Mouse (Mus musculus) heart, embryonic 13.5 days (tissue): Measurements from ENCODE around the gene Lrp5. TPM values are rescaled to one million over a fixed set of nuclear protein-coding genes. Genes with fewer than 3 reads are reported as not detected.

ENCODE experiments used
- polyA plus RNA-seq: library from polyadenylated mRNA; unstranded; fragments of >200 nt; fragmentation: Nextera tagmentation; extraction: Ambion mirVana; gene quantifications from 2 replicates; pipeline ENCODE4 v1.2.1, GENCODE M21; 2015

Gene Lrp5
- polyA plus RNA-seq, 1 experiment from 2014 or later = 3.3 TPM

Other genes with a start within 250 kb of the Lrp5 start
- gene Ppp6r3, start 110.8 kb downstream of the Lrp5 start, polyA plus RNA-seq = 42.0 and 46.1 TPM in 2 replicates
- 24.1 and 26.2 TPM in 2 replicates for gene 1810055G02Rik, start 21.7 kb upstream of the Lrp5 start, polyA plus RNA-seq
- 17.7 and 17.9 TPM in 2 replicates for gene Kmt5b, start 80.9 kb upstream of the Lrp5 start, polyA plus RNA-seq
- gene Chka, start 165.2 kb upstream of the Lrp5 start, polyA plus RNA-seq = 22.6 and 23.5 TPM in 2 replicates
- 22.7 and 25.1 TPM in 2 replicates for gene Tcirg1, start 220.6 kb upstream of the Lrp5 start, polyA plus RNA-seq
- gene Ndufs8, start 226.2 kb upstream of the Lrp5 start, polyA plus RNA-seq = 361 and 400 TPM in 2 replicates
- gene Aldh3b1, start 243.2 kb upstream of the Lrp5 start, polyA plus RNA-seq = 2.2 and 2.3 TPM in 2 replicates
- 12.4 and 13.6 TPM in 2 replicates for gene Unc93b1, start 248.6 kb upstream of the Lrp5 start, polyA plus RNA-seq